Mouse (Mus musculus): ENCODE results near the gene Adcy7. TPM values are rescaled to one million over a fixed set of nuclear protein-coding genes. Genes with fewer than 3 reads are reported as not detected.

Gene Adcy7
- polyA plus RNA-seq, 1 experiment from 2014 or later = 2.5 TPM

- ATAC-seq (ENCODE audit: low FRiP score) = no peak
- Histone ChIP-seq H3K27me3 (no peaks in the 10 kb centered on the region; the same call in 1 of the 2 replicates), H3K9ac (no peak overlapping the region), H3K4me1 (no peaks in the 10 kb centered on the region), H3K9me3 (no peaks in the 10 kb centered on the region), H3K36me3 (replicated peaks) (no peaks in the 10 kb centered on the region), H3K4me2 (no peak overlapping the region), H3K27ac (no peak overlapping the region), H3K4me3 (replicated peaks) (no peak overlapping the region)
- 76% methylated on average over 7 of the region's 7 CpGs for WGBS
These were observed 8.7 kb downstream of the Adcy7 start for GRCm38 (mm10) chr8:88280904-88281303.

GRCm38 (mm10) chr8:88282684-88283083 lies 10.5 kb downstream of the Adcy7 start:
- H3K36me3 ChIP-seq (replicated peaks) = no peaks in the 10 kb centered on the region
- no peak overlapping the region for H3K4me3 ChIP-seq (replicated peaks)
- no peaks in the 10 kb centered on the region for H3K4me1 ChIP-seq
- WGBS = 65% methylated on average over 8 of the region's 8 CpGs
- no peaks in the 10 kb centered on the region for H3K9me3 ChIP-seq
- H3K4me2 ChIP-seq = no peak overlapping the region
- no peak for ATAC-seq (ENCODE audit: low FRiP score)
- H3K27me3 ChIP-seq = no peaks in the 10 kb centered on the region; the same call in 1 of the 2 replicates
- no peak overlapping the region for H3K27ac ChIP-seq
- no peak overlapping the region for H3K9ac ChIP-seq

GRCm38 (mm10) chr8:88283243-88284115 lies 11.3 kb downstream of the Adcy7 start:
- ATAC-seq (ENCODE audit: low FRiP score) = no peak
- no peaks in the 10 kb centered on the region for H3K36me3 ChIP-seq (replicated peaks)
- H3K9ac ChIP-seq = no peak overlapping the region
- H3K4me2 ChIP-seq = no peak overlapping the region
- H3K9me3 ChIP-seq = no peaks in the 10 kb centered on the region
- no peak overlapping the region for H3K4me3 ChIP-seq (replicated peaks)
- H3K4me1 ChIP-seq = no peaks in the 10 kb centered on the region
- H3K27ac ChIP-seq = no peak overlapping the region
- H3K27me3 ChIP-seq = no peaks in the 10 kb centered on the region; the same call in 1 of the 2 replicates
- WGBS = 89% methylated on average over 13 of the region's 13 CpGs

- Histone ChIP-seq H3K27ac (no peak overlapping the region), H3K4me2 (no peak overlapping the region), H3K4me3 (replicated peaks) (no peak overlapping the region), H3K9ac (no peak overlapping the region), H3K36me3 (replicated peaks) (no peaks in the 10 kb centered on the region), H3K4me1 (no peaks in the 10 kb centered on the region), H3K27me3 (no peaks in the 10 kb centered on the region; the same call in 1 of the 2 replicates), H3K9me3 (no peaks in the 10 kb centered on the region)
- ATAC-seq (ENCODE audit: low FRiP score) = no peak
- WGBS = 61% methylated on average over 7 of the region's 7 CpGs
These were observed 12.5 kb downstream of the Adcy7 start for GRCm38 (mm10) chr8:88284738-88285137.

GRCm38 (mm10) chr8:88285469-88286356 lies 13.5 kb downstream of the Adcy7 start:
- ATAC-seq (ENCODE audit: low FRiP score) = no peak
- no peak overlapping the region for H3K27ac ChIP-seq
- H3K9me3 ChIP-seq = no peaks in the 10 kb centered on the region
- no peak overlapping the region for H3K9ac ChIP-seq
- WGBS = 84% methylated on average over 8 of the region's 8 CpGs
- no peaks in the 10 kb centered on the region; the same call in 1 of the 2 replicates for H3K27me3 ChIP-seq
- H3K4me1 ChIP-seq = no peaks in the 10 kb centered on the region
- no peaks in the 10 kb centered on the region for H3K36me3 ChIP-seq (replicated peaks)
- H3K4me2 ChIP-seq = no peak overlapping the region
- no peak overlapping the region for H3K4me3 ChIP-seq (replicated peaks)

GRCm38 (mm10) chr8:88286421-88286960 lies 14.3 kb downstream of the Adcy7 start:
- H3K4me3 ChIP-seq (replicated peaks) = no peak overlapping the region
- no peaks in the 10 kb centered on the region for H3K4me1 ChIP-seq
- H3K4me2 ChIP-seq = no peak overlapping the region
- H3K27ac ChIP-seq = no peak overlapping the region
- ATAC-seq (ENCODE audit: low FRiP score) = no peak
- no peaks in the 10 kb centered on the region; the same call in 1 of the 2 replicates for H3K27me3 ChIP-seq
- H3K9ac ChIP-seq = no peak overlapping the region
- no peaks in the 10 kb centered on the region for H3K9me3 ChIP-seq
- H3K36me3 ChIP-seq (replicated peaks) = no peaks in the 10 kb centered on the region
- WGBS = 88% methylated on average over 14 of the region's 14 CpGs

GRCm38 (mm10) chr8:88288622-88289242 lies 16.5 kb downstream of the Adcy7 start:
- H3K27ac ChIP-seq = no peak overlapping the region
- no peak overlapping the region for H3K9ac ChIP-seq
- H3K9me3 ChIP-seq = no peaks in the 10 kb centered on the region
- no peak overlapping the region for H3K4me2 ChIP-seq
- ATAC-seq (ENCODE audit: low FRiP score) = no peak
- no peaks in the 10 kb centered on the region for H3K36me3 ChIP-seq (replicated peaks)
- no peaks in the 10 kb centered on the region for H3K4me1 ChIP-seq
- no peak overlapping the region for H3K4me3 ChIP-seq (replicated peaks)
- 74% methylated on average over 12 of the region's 12 CpGs for WGBS
- H3K27me3 ChIP-seq = no peaks in the 10 kb centered on the region; the same call in 1 of the 2 replicates

- 65% methylated on average over 1 of the region's 1 CpGs for WGBS
- H3K9me3 ChIP-seq = no peaks in the 10 kb centered on the region
- no peak for ATAC-seq (ENCODE audit: low FRiP score)
- no peak overlapping the region for H3K27ac ChIP-seq
- H3K4me3 ChIP-seq (replicated peaks) = no peak overlapping the region
- no peaks in the 10 kb centered on the region; the same call in 1 of the 2 replicates for H3K27me3 ChIP-seq
- no peaks in the 10 kb centered on the region for H3K36me3 ChIP-seq (replicated peaks)
- no peak overlapping the region for H3K9ac ChIP-seq
- H3K4me1 ChIP-seq = no peaks in the 10 kb centered on the region
- H3K4me2 ChIP-seq = no peak overlapping the region
These were observed 17.7 kb downstream of the Adcy7 start for GRCm38 (mm10) chr8:88289901-88290300.

GRCm38 (mm10) chr8:88290326-88291304 lies 18.4 kb downstream of the Adcy7 start:
- H3K27ac ChIP-seq = no peak overlapping the region
- no peaks in the 10 kb centered on the region for H3K36me3 ChIP-seq (replicated peaks)
- no peaks in the 10 kb centered on the region for H3K4me1 ChIP-seq
- no peaks in the 10 kb centered on the region for H3K27me3 ChIP-seq
- H3K9me3 ChIP-seq = no peaks in the 10 kb centered on the region
- ATAC-seq (ENCODE audit: low FRiP score) = no peak
- no peak overlapping the region for H3K4me2 ChIP-seq
- 87% methylated on average over 13 of the region's 13 CpGs for WGBS
- H3K9ac ChIP-seq = no peak overlapping the region
- H3K4me3 ChIP-seq (replicated peaks) = no peak overlapping the region

- H3K9ac ChIP-seq = no peak overlapping the region
- no peaks in the 10 kb centered on the region for H3K36me3 ChIP-seq (replicated peaks)
- H3K4me1 ChIP-seq = no peaks in the 10 kb centered on the region
- no peak for ATAC-seq (ENCODE audit: low FRiP score)
- 91% methylated on average over 11 of the region's 11 CpGs for WGBS
- H3K4me3 ChIP-seq (replicated peaks) = no peak overlapping the region
- H3K4me2 ChIP-seq = no peak overlapping the region
- no peaks in the 10 kb centered on the region for H3K9me3 ChIP-seq
- H3K27ac ChIP-seq = no peak overlapping the region
- no peaks in the 10 kb centered on the region for H3K27me3 ChIP-seq
These were observed 19.1 kb downstream of the Adcy7 start for GRCm38 (mm10) chr8:88291305-88291690.

- no peak for ATAC-seq (ENCODE audit: low FRiP score)
- no peak overlapping the region for H3K4me3 ChIP-seq (replicated peaks)
- H3K9ac ChIP-seq = no peak overlapping the region
- no peaks in the 10 kb centered on the region for H3K27me3 ChIP-seq
- H3K4me1 ChIP-seq = no peaks in the 10 kb centered on the region
- WGBS = 84% methylated on average over 3 of the region's 3 CpGs
- no peaks in the 10 kb centered on the region for H3K36me3 ChIP-seq (replicated peaks)
- H3K27ac ChIP-seq = no peak overlapping the region
- no peaks in the 10 kb centered on the region for H3K9me3 ChIP-seq
- no peak overlapping the region for H3K4me2 ChIP-seq
These were observed 20.7 kb downstream of the Adcy7 start for GRCm38 (mm10) chr8:88292926-88293325.
